Comparison of ENCODE assay signal across 9 mouse cellular contexts in the genomic region with DNA sequence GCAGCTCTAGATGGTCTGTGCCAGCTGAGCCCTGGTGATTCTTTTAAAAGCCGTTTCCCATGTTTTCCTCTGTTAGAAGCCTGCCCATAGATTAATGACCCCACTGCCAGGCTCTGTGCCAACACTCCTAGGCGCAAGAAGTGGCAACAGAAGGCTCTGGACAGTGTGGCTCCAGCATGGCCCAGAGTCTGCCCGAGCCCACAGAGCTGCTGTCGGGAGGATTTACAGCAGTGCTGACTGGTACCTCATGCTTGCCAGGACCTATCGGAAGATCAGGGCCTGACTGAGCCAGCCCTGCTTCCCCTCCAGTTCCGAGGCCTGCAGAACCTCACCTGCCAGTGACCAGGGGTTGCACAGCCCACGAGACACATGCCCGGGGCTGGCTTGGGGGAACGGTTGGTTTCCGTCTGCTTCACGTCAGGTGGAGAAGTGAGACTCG.
DNase-seq lines count a peak whose midpoint lies in the region; ATAC-seq and TF ChIP-seq lines count a peak whose summit lies in the region.
"Had no signal": no experiment of that assay in that cellular context is flagged by ENCODE, and none has a peak within 500 bp of the region (broad histone marks: within the 10 kb centered on the region; RNA-seq: fewer than 3 reads in every experiment).

No protein-coding gene starts in this region.

- H3K27me3 ChIP-seq in kidney, embryonic 15.5 days, result no peaks in the 10 kb centered on the region
- H3K27me3 ChIP-seq in midbrain, postnatal 0 days (ENCODE audit: insufficient read depth, low read length), result no peaks in the 10 kb centered on the region
- H3K27me3 ChIP-seq in liver, embryonic 11.5 days (replicated peaks; ENCODE audit: control insufficient read depth, insufficient read depth, low read length), result no peaks in the 10 kb centered on the region
- H3K27me3 ChIP-seq: Patski had no signal

- 67% methylated on average over 12 of the region's 12 CpGs for WGBS in kidney, embryonic 15.5 days
- WGBS in midbrain, postnatal 0 days, result 76% methylated on average over 12 of the region's 12 CpGs
- WGBS in liver, embryonic 11.5 days, result 67% methylated on average over 12 of the region's 12 CpGs

- no peak for TF ChIP-seq CTCF in midbrain, postnatal 0 days (IDR thresholded peaks at IDR 0.05)

- no peak overlapping the region for H3K4me2 ChIP-seq in kidney, embryonic 15.5 days
- no peak overlapping the region for H3K4me2 ChIP-seq in midbrain, postnatal 0 days (ENCODE audit: low read depth, low read length, poor library complexity, severe bottlenecking)
- no peak overlapping the region for H3K4me2 ChIP-seq in liver, embryonic 11.5 days

- H3K27ac ChIP-seq in kidney, embryonic 15.5 days, result no peak overlapping the region
- no peak overlapping the region for H3K27ac ChIP-seq in midbrain, postnatal 0 days (ENCODE audit: low read depth, low read length)
- no peak overlapping the region for H3K27ac ChIP-seq in liver, embryonic 11.5 days (ENCODE audit: low read depth, low read length)
- H3K27ac ChIP-seq: macrophage had no signal

- peaks cover 10% of the 10 kb centered on the region; the same call in 1 of the 2 replicates for H3K4me1 ChIP-seq in kidney, embryonic 15.5 days
- H3K4me1 ChIP-seq in midbrain, postnatal 0 days (ENCODE audit: insufficient read depth, low read length), result peaks cover 8% of the 10 kb centered on the region; the same call in 1 of the 2 replicates
- H3K4me1 ChIP-seq in liver, embryonic 11.5 days (replicated peaks; ENCODE audit: control insufficient read depth, insufficient read depth, low read length), result no peaks in the 10 kb centered on the region

- no peak overlapping the region for H3K4me3 ChIP-seq in kidney, embryonic 15.5 days (replicated peaks)
- no peak overlapping the region for H3K4me3 ChIP-seq in midbrain, postnatal 0 days (ENCODE audit: low read depth, low read length)
- no peak overlapping the region for H3K4me3 ChIP-seq in liver, embryonic 11.5 days (ENCODE audit: low read depth, low read length)

- ATAC-seq in kidney, embryonic 15.5 days (replicated peaks; ENCODE audit: low FRiP score), result no peak
- ATAC-seq in granulocyte monocyte progenitor cell, adult 5-6 weeks (replicated peaks; ENCODE audit: poor library complexity, severe bottlenecking), result peak; percentile 70
- no peak for ATAC-seq in midbrain, postnatal 0 days (ENCODE audit: low FRiP score)
- no peak for ATAC-seq in liver, embryonic 11.5 days (replicated peaks; ENCODE audit: low FRiP score)
- ATAC-seq: Patski had no signal

- DNase-seq in kidney, adult 18-20 months, result peak; percentile 30
- peak; percentile 70 for DNase-seq in cerebellum, adult 11 months
- DNase-seq in midbrain, postnatal 0 days (ENCODE audit: low spot score), result peak; percentile 92
- no peak for DNase-seq in liver, embryonic 11.5 days (ENCODE audit: low spot score)
- no peak for DNase-seq in gastrocnemius, adult 8-10 months (ENCODE audit: low spot score in 2 of 2)

- H3K36me3 ChIP-seq in kidney, embryonic 15.5 days, result no peaks in the 10 kb centered on the region
- no peaks in the 10 kb centered on the region for H3K36me3 ChIP-seq in midbrain, postnatal 0 days (ENCODE audit: insufficient read depth, low read length)
- H3K36me3 ChIP-seq in liver, embryonic 11.5 days (ENCODE audit: control insufficient read depth, insufficient read depth, low read length), result no peaks in the 10 kb centered on the region

- no peaks in the 10 kb centered on the region for H3K9me3 ChIP-seq in kidney, embryonic 15.5 days (replicated peaks)
- H3K9me3 ChIP-seq in midbrain, postnatal 0 days (ENCODE audit: low read length), result no peaks in the 10 kb centered on the region
- H3K9me3 ChIP-seq in liver, embryonic 11.5 days (ENCODE audit: control insufficient read depth, low read length), result no peaks in the 10 kb centered on the region

- H3K9ac ChIP-seq in kidney, embryonic 15.5 days, result no peak overlapping the region
- H3K9ac ChIP-seq in midbrain, postnatal 0 days (replicated peaks; ENCODE audit: low read length, poor library complexity, severe bottlenecking), result no peak overlapping the region
- H3K9ac ChIP-seq in liver, embryonic 11.5 days (ENCODE audit: low read depth, low read length), result no peak overlapping the region

Comparison
In these comparisons a context has a peak if more than half of its experiments do, and no peak if none do; other contexts are left out.
1. DNase-seq: peak in kidney, adult 18-20 months (single experiment), cerebellum, adult 11 months (single experiment) and midbrain, postnatal 0 days (single experiment); none in liver, embryonic 11.5 days (single experiment) and gastrocnemius, adult 8-10 months (0 of 2).